Mouse (Mus musculus): ENCODE data around the gene Arhgef2.
A peak's percentile ranks its signal among the peaks of the same experiment; 100 is the strongest.

Gene Arhgef2

GRCm38 (mm10) chr3:88683814-88684213, 78.0 kb downstream of the Arhgef2 start:
- no peak for DNase-seq (ENCODE audit: low read depth, low spot score)

GRCm38 (mm10) chr3:88684236-88684979, 78.6 kb downstream of the Arhgef2 start:
- no peak for DNase-seq (ENCODE audit: low read depth, low spot score)

- DNase-seq (ENCODE audit: low read depth, low spot score), result peak; percentile 99
Observed at GRCm38 (mm10) chr3:88684980-88685941, 79.5 kb downstream of the Arhgef2 start, which contains the start of gene Khdc4. Khdc4 (plus strand) TSS chr3:88685803.

GRCm38 (mm10) chr3:88685958-88686451, 80.2 kb downstream of the Arhgef2 start:
- DNase-seq (ENCODE audit: low read depth, low spot score), result peak; percentile 65

GRCm38 (mm10) chr3:88686734-88687611, 81.2 kb downstream of the Arhgef2 start:
- peak; percentile 48 for DNase-seq (ENCODE audit: low read depth, low spot score)

- no peak for DNase-seq (ENCODE audit: low read depth, low spot score)
Observed at GRCm38 (mm10) chr3:88689079-88689478, 83.3 kb downstream of the Arhgef2 start.

- no peak for DNase-seq (ENCODE audit: low read depth, low spot score)
Observed at GRCm38 (mm10) chr3:88695545-88695944, 89.8 kb downstream of the Arhgef2 start.

Measured in CD4-positive helper T cell, adult 2 months (primary cell).